Mouse (Mus musculus) ZHBTc4 (cell line): ENCODE measurements at regions not wholly inside any gene's neighbourhood (a gene's known extent, or its start where the extent isn't known, plus 50 kb on each side); places are given as distances from the start of the nearest gene placed in this dataset.

ENCODE experiments used
- DNase-seq: peaks from one replicate; pipeline ENCODE4 v3.0.0-alpha.2; 2011; ENCODE audit warnings: low read depth, low spot score

GRCm38 (mm10) chr3:38397615-38397956 lies 87.1 kb downstream of the Ankrd50 start:
- DNase-seq = no peak

- peak; percentile 20 for DNase-seq
Observed at GRCm38 (mm10) chr3:38396760-38397614, 87.7 kb downstream of the Ankrd50 start.

GRCm38 (mm10) chr3:38394308-38394707 lies 90.3 kb downstream of the Ankrd50 start:
- no peak for DNase-seq

DNA sequence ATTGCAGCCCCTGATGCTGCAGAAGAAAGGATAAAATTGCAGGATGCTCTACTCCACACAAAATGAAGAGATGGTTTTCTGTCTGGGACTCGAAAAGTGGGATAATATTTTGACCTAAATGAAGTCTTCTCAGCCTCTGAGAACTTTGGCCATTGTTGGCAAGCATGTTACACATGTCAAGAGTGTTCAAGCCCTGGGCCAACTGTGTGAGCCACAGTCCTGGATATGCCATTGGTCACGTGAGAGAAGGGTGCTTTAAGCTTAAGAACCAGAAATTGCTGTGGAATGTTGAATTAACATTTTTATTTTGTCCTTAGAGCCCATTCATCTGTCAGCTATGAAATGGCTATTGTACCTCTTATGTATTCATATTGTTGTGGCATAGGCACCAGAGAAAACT lies 95.0 kb downstream of the Ankrd50 start:
- DNase-seq = no peak

- no peak for DNase-seq
Observed at GRCm38 (mm10) chr3:38388961-38389360, 95.7 kb downstream of the Ankrd50 start.

DNA sequence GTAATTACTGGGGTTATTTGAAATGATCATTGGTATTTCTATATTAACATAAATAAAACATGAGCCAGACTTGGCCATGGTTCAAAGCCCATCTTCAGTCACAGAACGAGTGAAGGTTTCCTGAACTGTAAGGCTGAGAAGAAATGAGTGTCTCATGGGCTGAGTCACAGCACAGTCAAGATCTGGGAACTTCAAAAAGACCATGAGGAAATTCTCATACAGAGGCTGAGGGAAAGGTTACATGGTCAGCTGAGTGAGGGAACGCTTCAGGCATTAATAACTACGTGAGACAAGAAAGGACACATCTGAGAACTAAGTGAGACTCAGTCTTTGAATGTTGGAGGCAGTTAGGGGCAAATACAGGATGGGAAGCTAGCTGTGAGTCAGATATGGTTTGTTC lies 101.9 kb downstream of the Ankrd50 start:
- DNase-seq = no peak

GRCm38 (mm10) chr3:38381623-38382022 lies 103.0 kb downstream of the Ankrd50 start:
- DNase-seq = no peak

DNA sequence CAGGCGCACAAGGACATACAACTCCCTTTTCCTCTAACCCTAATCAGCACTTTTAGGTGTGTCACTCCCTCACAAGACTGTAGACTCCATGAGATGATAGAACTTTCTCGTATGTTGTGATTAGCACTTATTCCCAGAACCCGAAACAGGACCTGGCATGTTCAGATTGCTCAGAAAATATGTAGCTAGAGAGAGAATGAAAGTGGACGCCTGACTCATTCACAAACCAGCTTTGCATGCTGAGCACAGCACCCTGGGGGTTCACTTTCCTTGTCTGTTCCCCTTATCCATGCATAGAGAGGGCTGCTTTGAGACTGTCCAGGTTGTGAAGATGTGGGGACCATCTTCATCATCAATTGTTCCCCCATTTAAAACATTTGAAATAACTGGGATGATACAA lies 111.0 kb downstream of the Ankrd50 start:
- DNase-seq = no peak

DNA sequence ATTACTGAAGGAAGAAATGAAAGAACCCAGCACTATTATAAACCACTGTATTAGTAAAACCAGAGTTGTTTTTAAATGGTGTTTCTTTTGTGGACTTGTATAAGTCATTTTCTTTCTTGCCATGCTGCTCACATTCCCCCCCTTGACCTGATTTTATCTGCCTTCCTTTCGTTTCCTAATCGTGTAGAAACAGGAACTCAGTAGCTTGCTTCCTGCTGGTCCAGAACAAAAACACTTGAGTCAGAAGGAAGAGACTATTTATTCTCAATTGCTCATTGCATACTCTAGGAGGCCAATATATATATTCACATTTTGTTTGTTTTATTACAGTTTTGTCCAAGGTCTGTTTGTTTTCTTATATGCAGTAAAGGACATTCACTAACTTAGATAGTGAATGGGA lies 112.9 kb downstream of the Ankrd50 start:
- DNase-seq = no peak

DNA sequence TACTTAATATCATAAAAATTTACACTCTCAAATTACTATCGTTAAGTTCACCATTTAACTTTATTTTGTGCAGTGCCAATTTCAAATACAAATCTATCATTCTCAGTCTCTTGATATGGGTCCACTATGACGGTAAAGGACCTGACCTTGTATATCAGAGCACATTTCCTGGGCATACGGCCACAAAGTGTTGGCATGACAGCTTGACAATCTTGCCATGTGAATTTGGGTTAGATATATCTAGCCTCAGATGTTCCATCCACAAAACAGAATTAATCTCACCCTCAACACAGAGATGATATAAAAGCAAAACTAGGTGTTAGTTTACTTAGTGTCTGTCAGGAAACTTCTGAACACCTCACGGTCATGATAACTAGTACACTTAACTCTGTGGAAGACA lies 120.8 kb downstream of the Ankrd50 start:
- no peak for DNase-seq

GRCm38 (mm10) chr3:38361411-38361810 lies 123.2 kb downstream of the Ankrd50 start:
- DNase-seq = no peak

DNA sequence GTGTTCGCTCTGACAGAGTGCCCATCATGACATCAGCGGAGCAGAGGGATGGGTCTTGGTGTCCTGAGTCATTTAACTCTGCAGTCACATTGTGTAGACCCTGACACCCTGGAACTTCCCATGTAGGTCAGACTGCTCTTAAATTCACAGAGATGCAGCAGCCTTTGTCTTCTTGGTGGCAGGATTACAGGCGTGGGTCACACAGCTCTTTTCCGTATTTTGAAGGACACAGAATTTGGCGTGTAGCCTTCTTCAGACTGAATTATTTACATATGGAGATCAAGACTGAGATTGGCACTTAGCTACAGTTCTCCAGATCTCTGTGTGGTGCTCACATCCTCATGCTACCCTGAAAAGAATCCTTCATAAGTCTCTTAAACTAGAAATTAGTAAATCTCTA lies 123.7 kb downstream of the Ankrd50 start:
- no peak for DNase-seq

DNA sequence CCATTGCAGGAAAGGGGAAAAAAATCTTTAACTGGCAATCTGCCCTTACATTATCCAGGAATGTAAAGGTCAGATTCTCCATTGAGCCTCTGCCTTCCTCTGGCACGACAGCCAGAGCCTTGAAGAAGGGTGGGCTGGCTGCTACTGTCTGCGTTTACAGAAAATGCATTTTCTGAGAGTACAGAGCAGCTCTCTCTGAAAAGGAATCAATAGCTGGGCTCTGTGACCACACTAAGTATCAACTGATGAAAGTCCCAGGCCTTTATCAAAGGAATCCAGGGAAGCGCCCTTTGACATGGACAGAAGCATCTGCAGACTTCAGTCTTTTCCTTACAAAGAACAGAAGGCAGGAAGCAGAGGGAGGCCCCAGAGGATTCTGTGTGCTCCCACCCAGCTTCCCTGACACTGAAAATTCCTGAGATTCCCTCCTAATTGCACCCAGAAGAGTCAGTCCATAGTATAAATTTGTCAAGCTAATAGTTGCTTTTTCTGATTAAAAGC lies 124.2 kb downstream of the Ankrd50 start:
- peak; percentile 43 for DNase-seq

DNA sequence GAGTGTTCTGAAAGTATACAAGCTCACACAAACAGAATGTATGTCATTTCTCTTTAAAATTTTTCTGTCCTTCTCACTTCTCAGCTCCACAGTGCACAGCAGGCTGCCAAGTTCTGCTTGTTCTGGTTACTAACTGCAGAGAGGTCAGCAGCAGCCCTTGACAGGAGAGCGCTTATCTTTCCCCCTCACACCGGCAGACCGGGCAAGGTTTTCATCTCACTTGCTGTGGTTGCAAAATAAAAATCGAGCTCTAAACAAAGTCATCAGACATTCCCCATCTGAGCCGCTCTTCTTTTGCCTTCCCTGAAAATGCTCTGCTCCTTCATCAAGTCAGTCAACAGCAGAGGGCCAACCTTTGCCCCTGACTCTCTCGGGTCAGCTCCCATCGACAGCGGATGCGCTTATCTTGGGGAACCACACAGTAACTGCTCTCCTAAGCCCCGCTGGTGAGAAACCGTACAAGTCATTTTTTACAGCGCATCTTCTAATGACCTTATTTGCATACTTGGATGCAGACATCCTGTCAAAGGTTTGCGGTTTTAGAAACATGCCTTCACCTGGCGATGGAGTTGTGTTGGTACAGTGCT lies 126.6 kb downstream of the Ankrd50 start:
- no peak for DNase-seq

DNA sequence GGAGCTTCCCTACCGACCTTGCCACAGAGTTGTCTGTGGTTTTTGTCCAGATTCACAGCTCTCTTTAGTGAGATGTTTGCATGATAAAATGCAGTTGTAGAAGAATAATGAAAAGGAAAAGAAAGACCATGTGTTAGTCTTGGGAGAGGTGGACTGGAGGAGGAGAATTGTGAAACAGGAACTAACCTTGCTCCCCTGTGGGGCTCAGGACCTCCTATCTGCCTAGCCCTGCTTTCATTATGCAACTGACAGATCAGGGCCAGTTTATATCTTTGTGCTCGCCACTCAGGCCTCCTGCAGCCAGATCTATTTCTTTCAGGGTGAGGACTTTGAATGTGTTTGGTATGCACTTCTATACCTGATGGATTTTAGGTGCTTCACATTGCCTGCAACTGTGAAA lies 140.4 kb downstream of the Ankrd50 start:
- DNase-seq = no peak

- DNase-seq = no peak
Observed at GRCm38 (mm10) chr3:38341666-38342065, 143.0 kb downstream of the Ankrd50 start.

DNA sequence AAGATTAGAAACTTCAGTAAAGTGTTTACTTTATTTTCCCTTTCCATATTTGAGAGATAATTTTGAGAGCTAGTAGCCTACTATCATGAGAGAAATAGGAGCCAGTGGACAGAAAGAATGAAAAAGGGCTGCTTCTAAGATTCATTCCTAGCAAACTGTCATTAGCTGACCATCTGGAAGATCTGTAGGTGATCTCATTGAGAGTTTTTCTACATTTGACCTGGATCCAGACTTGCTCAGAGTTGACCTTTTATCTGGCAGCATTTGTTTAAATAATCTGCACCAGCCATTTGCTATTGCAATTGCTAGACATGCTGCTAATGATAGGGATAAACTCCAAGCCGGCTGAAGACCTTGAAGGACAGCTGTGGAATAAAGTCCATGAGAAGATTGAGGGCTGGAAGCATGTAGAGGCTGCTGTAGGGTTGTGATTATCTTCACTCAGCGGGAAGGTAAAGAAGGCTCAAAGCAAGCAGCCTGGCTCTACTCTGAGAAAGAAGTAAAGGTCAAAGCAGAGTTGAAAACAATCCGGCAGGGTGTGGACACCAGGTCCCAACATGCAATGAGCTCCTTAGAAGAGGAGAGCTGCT lies 151.2 kb downstream of the Ankrd50 start:
- DNase-seq = no peak

GRCm38 (mm10) chr3:38331169-38331568 lies 153.5 kb downstream of the Ankrd50 start:
- no peak for DNase-seq

DNA sequence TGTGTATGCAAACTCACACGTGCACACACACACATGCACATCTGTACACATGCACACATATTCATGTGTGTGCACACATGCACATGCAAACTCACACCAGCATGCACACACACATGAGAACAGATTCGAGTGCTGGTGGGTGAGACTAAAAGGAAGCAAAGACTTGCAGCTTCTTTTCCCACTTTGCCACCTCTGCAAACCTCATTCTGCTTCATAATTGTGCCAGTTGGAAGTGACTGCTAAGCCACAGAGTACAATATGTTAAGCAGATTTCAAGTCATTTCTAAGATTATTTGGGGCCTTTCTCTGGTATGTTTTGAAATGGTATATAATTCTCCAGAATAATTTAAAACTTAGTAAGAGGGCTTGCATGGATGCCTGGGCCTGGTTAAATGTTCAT lies 157.4 kb downstream of the Ankrd50 start:
- no peak for DNase-seq

GRCm38 (mm10) chr3:38326211-38326610 lies 158.4 kb downstream of the Ankrd50 start:
- DNase-seq = no peak

GRCm38 (mm10) chr3:38324663-38325062 lies 160.0 kb downstream of the Ankrd50 start:
- DNase-seq = no peak

- DNase-seq = no peak
Observed at GRCm38 (mm10) chr3:38322426-38322825, 162.2 kb downstream of the Ankrd50 start.

GRCm38 (mm10) chr3:38321620-38322019 lies 163.0 kb downstream of the Ankrd50 start:
- DNase-seq = peak; percentile 5
